Mouse (Mus musculus) myocyte (in vitro differentiated cells): ENCODE data around the gene Plaur. TPM values are rescaled to one million over a fixed set of nuclear protein-coding genes. Genes with fewer than 3 reads are reported as not detected.
"Not testable (repeated sequence)": the region's sequence is repeated elsewhere in the genome, so short reads cannot be mapped to it uniquely, and the experiment has no call there.

Source experiments
- H3K27me3 ChIP-seq: one replicate; pipeline ENCODE4 v1.6.1; 2011; ENCODE audit not compliant: control insufficient read depth, insufficient read depth, insufficient read length
- H3K36me3 ChIP-seq: one replicate; pipeline ENCODE4 v1.6.1; 2011; ENCODE audit not compliant: control insufficient read depth, insufficient read depth
- H3K4me2 ChIP-seq: one replicate; pipeline ENCODE4 v1.6.1; 2011; ENCODE audit warnings: low read depth, control low read depth
- H3K4me3 ChIP-seq: one replicate; pipeline ENCODE4 v1.5.1; 2011; ENCODE audit warnings: mild to moderate bottlenecking, control low read depth, moderate library complexity
- H3K79me2 ChIP-seq: one replicate; pipeline ENCODE4 v1.6.1; 2011; ENCODE audit not compliant: control insufficient read depth, insufficient read depth
- H3ac ChIP-seq: one replicate; pipeline ENCODE4 v1.6.1; 2011; ENCODE audit not compliant: control insufficient read depth, insufficient read length
- CEBPB ChIP-seq: IDR thresholded peaks from 2 replicates; pipeline ENCODE4 v1.6.1; 2011; ENCODE audit warnings: mild to moderate bottlenecking, moderate library complexity; ENCODE audit not compliant: poor library complexity, insufficient read depth, severe bottlenecking
- E2F4 ChIP-seq: IDR thresholded peaks from one replicate; pipeline ENCODE4 v1.6.1; 2011; ENCODE audit warnings: mild to moderate bottlenecking, control low read depth, moderate library complexity; ENCODE audit not compliant: insufficient read depth
- MAX ChIP-seq: IDR thresholded peaks from one replicate; pipeline ENCODE4 v1.6.1; 2011; ENCODE audit warnings: low read depth, mild to moderate bottlenecking, control low read depth
- MYOD1 ChIP-seq, 3 experiments: IDR thresholded peaks; one replicate each; pipeline ENCODE4 v1.6.1; 2011; ENCODE audit warnings: control low read depth in 2 of 3, low read depth in 2 of 3, mild to moderate bottlenecking in 2 of 3, moderate library complexity in 1 of 3; ENCODE audit not compliant: insufficient read length in 2 of 3, control insufficient read depth in 1 of 3
- MYOG ChIP-seq, 3 experiments: IDR thresholded peaks; one replicate each; pipeline ENCODE4 v1.6.1; 2011; ENCODE audit warnings: control low read depth in 2 of 3, low read depth in 2 of 3, mild to moderate bottlenecking in 2 of 3; ENCODE audit not compliant: insufficient read length in 2 of 3, control insufficient read depth in 1 of 3, insufficient read depth in 1 of 3
- POLR2A ChIP-seq: IDR thresholded peaks from one replicate; pipeline ENCODE4 v1.6.1; 2011; ENCODE audit warnings: low read depth, mild to moderate bottlenecking, control low read depth, moderate library complexity; ENCODE audit not compliant: insufficient read length
- POLR2AphosphoS2 ChIP-seq: IDR thresholded peaks from one replicate; pipeline ENCODE4 v1.6.1; 2011; ENCODE audit warnings: low read depth, control low read depth; ENCODE audit not compliant: insufficient read length
- REST ChIP-seq: IDR thresholded peaks from one replicate; pipeline ENCODE4 v1.6.1; 2011; ENCODE audit warnings: mild to moderate bottlenecking, control low read depth, moderate library complexity; ENCODE audit not compliant: insufficient read depth, insufficient read length
- SRF ChIP-seq: IDR thresholded peaks from one replicate; pipeline ENCODE4 v1.6.1; 2011; ENCODE audit warnings: low read depth; ENCODE audit not compliant: control insufficient read depth, insufficient read length
- TCF12 ChIP-seq: IDR thresholded peaks from one replicate; pipeline ENCODE4 v1.6.1; 2011; ENCODE audit warnings: mild to moderate bottlenecking, control low read depth; ENCODE audit not compliant: poor library complexity, insufficient read depth, severe bottlenecking
- TCF3 ChIP-seq: IDR thresholded peaks from one replicate; pipeline ENCODE4 v1.6.1; 2011; ENCODE audit warnings: low read depth, control low read depth; ENCODE audit not compliant: insufficient read length
- USF1 ChIP-seq: IDR thresholded peaks from one replicate; pipeline ENCODE4 v1.6.1; 2011; ENCODE audit warnings: low read depth, mild to moderate bottlenecking, control low read depth, moderate library complexity
- polyA plus RNA-seq: library from polyadenylated mRNA; unstranded; fragments of >200 nt; fragmentation: generic; extraction: Trizol; gene quantifications from one replicate; pipeline ENCODE4 v1.2.1, GENCODE M21; 2012; ENCODE audit warnings: missing spikeins

The Plaur gene
- polyA plus RNA-seq, 1 experiment, result 32.5 TPM

DNA sequence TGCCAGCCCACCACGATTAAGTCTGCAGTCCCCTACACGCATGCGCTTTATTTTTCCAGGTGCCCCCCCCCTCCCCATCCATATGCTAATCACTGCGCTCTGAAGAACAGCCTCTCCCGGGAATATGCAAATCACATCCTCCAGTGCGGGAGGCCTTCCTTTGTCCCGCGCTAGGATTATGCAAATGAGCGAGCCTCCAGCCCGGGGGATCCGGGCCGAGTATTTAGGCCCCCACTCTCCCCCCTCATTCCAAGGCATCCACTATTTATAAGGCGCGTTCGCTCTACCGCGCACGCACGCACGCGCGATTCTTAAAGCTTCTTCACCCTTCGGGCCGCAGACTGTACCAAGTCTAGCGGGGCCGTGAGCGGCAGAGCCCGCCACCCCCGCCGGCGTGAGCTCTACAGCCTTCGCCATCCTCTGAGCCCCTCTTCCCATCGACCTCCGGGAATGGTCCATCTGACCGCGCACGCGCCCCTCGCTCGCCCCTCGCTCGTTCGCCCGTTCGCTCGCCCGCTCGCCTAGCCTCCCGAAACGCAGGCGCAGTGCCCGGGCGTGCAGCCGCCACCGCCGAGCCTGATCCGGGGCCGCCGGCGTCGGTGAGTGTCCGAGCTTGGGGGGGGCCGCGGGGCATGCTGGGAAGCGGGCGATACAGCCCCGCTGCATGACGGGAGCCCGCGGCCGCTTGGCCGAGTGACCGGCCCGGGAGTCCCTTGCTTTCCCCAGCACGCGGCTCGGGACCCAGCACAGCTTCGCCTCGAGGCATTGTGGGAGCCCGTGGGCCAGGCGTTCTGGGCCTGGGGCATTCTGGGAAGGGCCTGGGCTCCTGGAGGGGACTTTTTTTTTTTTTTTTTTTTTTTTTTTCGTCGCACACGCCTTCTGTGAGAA, 44.8 kb downstream of the Plaur start, which contains the start of gene Zfp428:
Zfp428 (plus strand) TSS at position 169 of the 888 bp plus-strand sequence.
- Histone ChIP-seq H3K4me2 (peak within 1 kb of the TSS; percentile 90), H3K27me3 (no peaks in the 10 kb centered on the region), H3K36me3 (no peaks in the 10 kb centered on the region), H3ac (peak within 1 kb of the TSS; percentile 82), H3K4me3 (peak within 1 kb of the TSS; percentile 80), H3K79me2 (peaks cover 20% of the 10 kb centered on the region)
- TF ChIP-seq TCF12 (no peak), SRF (no peak), CEBPB (no peak), E2F4 (peak; percentile 59), MYOG (IDR thresholded peaks at IDR 0.05; ENCODE audit: control insufficient read depth in 1 of 3, insufficient read depth in 1 of 3, insufficient read length in 2 of 3, low read depth in 2 of 3) (peak in 1 of 3 experiments; percentile 33), USF1 (no peak), POLR2AphosphoS2 (peak; percentile 88), MAX (no peak)

DNA sequence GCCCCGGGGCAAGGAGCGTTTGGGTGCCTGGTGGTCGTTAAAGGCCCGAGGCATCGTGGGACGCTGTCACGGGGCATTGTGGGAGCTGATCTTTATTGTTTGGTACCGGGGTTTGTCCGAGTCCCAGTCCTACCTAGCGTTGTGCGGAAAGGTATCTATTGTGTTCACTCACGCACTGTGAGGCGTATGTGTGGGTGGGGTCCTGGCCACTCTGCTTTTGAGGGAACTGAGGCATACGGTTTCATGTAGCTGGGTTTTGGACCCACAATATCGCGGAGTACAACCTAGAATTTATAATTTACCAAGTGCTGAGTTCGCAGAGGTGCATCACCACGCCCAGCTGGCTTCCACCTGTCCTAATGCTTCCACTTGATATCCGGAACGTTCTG, 45.4 kb downstream of the Plaur start:
- H3K4me2 ChIP-seq, result peak overlapping the region; percentile 73
- TF ChIP-seq CEBPB (no peak), SRF (no peak), USF1 (no peak), REST (no peak), POLR2A (no peak), POLR2AphosphoS2 (no peak), MAX (no peak), TCF12 (no peak), MYOG (IDR thresholded peaks at IDR 0.05; ENCODE audit: control insufficient read depth in 1 of 3, insufficient read depth in 1 of 3, insufficient read length in 2 of 3, low read depth in 2 of 3) (no peak), TCF3 (no peak), E2F4 (no peak)

DNA sequence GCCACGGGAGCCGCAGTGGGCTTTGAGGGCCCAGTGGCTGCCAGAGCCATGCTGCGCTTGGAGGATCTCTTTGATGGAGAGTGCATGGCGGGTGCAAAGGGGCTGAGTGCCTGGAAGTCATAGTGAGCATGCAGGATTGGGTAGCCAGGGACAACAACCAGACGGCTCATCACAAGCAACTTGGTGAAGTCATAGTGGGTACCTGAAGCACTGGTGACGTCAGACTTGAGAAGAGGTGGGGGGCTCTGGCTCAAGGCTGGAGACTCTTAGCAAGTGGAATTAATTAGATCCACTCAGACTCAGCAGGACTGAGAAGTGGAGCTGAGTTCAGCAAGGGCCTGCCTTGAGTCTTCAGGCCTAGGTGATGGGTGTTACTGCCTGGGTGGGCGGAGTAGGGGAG, 50.1 kb downstream of the Plaur start, which contains the start of gene AC161166.1:
AC161166.1 (minus strand) TSS at position 101 of the 400 bp plus-strand sequence.
- Histone ChIP-seq H3K79me2 (peaks cover 15% of the 10 kb centered on the region), H3K27me3 (no peaks in the 10 kb centered on the region), H3K36me3 (no peaks in the 10 kb centered on the region), H3ac (no peak within 1 kb of the TSS), H3K4me2 (no peak within 1 kb of the TSS), H3K4me3 (no peak within 1 kb of the TSS)
- TF ChIP-seq MYOG (IDR thresholded peaks at IDR 0.05; ENCODE audit: control insufficient read depth in 1 of 3, insufficient read depth in 1 of 3, insufficient read length in 2 of 3, low read depth in 2 of 3) (no peak), MYOD1 (IDR thresholded peaks at IDR 0.05; ENCODE audit: control insufficient read depth in 1 of 3, insufficient read length in 2 of 3, low read depth in 2 of 3) (no peak), SRF (no peak), REST (no peak), USF1 (no peak), MAX (no peak), E2F4 (no peak), POLR2AphosphoS2 (no peak), TCF3 (no peak), POLR2A (no peak), CEBPB (no peak), TCF12 (no peak)

More for the DNA sequence above, 45.4 kb downstream of the Plaur start:
- Histone ChIP-seq H3ac (peak overlapping the region; percentile 82), H3K4me3 (peak overlapping the region; percentile 80), H3K36me3 (no peaks in the 10 kb centered on the region), H3K79me2 (peaks cover 20% of the 10 kb centered on the region), H3K27me3 (no peaks in the 10 kb centered on the region)

DNA sequence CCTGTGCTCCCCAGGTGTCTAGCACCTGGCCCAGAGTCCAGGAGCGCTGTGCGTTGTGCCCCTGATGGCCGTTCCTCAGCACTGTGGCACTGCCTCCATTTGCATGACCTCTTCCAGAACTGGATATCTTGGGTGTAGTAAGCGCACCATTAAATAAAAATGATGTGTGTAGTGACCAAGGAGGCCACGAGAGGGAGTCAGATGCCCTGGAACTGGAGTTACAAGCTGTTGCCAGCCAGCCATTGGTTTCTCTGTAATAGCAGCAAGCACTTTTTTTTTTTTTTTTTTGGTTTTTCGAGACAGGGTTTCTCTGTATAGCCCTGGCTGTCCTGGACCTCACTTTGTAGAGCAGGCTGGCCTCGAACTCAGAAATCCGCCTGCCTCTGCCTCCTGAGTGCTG, 54.0 kb downstream of the Plaur start:
- not testable (repeated sequence) for H3K27me3 ChIP-seq, H3K36me3 ChIP-seq, H3K4me3 ChIP-seq, H3K79me2 ChIP-seq, H3ac ChIP-seq, H3K4me2 ChIP-seq

DNA sequence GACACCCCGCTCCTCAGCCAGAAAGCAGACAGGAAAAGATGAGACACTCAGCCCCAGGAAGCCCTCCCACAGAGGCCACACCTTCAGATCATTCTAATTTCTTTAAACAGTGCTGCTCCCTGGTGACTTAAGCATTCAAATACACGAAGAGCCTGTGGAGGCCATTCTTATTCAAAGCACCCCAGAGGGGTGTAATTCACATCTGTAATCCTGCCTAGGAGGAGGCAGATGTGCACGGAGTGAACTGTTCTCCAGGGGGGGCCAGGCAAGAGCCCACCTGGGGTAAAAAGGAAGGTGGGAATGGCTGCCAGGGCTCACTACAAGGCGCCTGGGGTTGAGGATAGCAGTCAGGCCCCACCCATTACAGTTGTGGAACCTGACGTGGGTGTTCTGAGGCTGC, 54.8 kb downstream of the Plaur start:
- Histone ChIP-seq H3K79me2 (no peaks in the 10 kb centered on the region), H3K4me2 (no peak overlapping the region), H3K36me3 (no peaks in the 10 kb centered on the region), H3K27me3 (no peaks in the 10 kb centered on the region), H3K4me3 (no peak overlapping the region), H3ac (no peak overlapping the region)
- TF ChIP-seq TCF3 (no peak), MYOD1 (IDR thresholded peaks at IDR 0.05; ENCODE audit: control insufficient read depth in 1 of 3, insufficient read length in 2 of 3, low read depth in 2 of 3) (no peak), POLR2AphosphoS2 (no peak), E2F4 (no peak), TCF12 (no peak), MYOG (IDR thresholded peaks at IDR 0.05; ENCODE audit: control insufficient read depth in 1 of 3, insufficient read depth in 1 of 3, insufficient read length in 2 of 3, low read depth in 2 of 3) (no peak), POLR2A (no peak), REST (no peak), SRF (no peak), USF1 (no peak), CEBPB (no peak), MAX (no peak)
